Mouse (Mus musculus) neural tube, embryonic 11.5 days (tissue): Measurements from ENCODE around the gene Treml1. TPM values are rescaled to one million over a fixed set of nuclear protein-coding genes. Genes with fewer than 3 reads are reported as not detected.

Experiments
- ATAC-seq: fragments of 200-750 bp; cut with Nextera tagmentation; 2 replicates; pipeline ENCODE4 v1.8.0; 2017; ENCODE audit warnings: moderate number of reproducible peaks, mild to moderate bottlenecking, moderate TSS enrichment, moderate library complexity; ENCODE audit not compliant: insufficient read depth, low FRiP score, low TSS enrichment
- DNase-seq: peaks from one replicate; pipeline ENCODE4 v3.0.0-alpha.2; 2015; ENCODE audit warnings: low spot score
- H3K27ac ChIP-seq: fragments of 300-500 bp; sonication (generic); 2 replicates; pipeline ENCODE4 v1.5.1; 2014; ENCODE audit warnings: low read depth, mild to moderate bottlenecking, low read length
- H3K27me3 ChIP-seq: fragments of 300-500 bp; sonication (generic); 2 replicates; pipeline ENCODE4 v1.6.1; 2014; ENCODE audit warnings: mild to moderate bottlenecking, low read length, mixed read lengths; ENCODE audit not compliant: control insufficient read depth, insufficient read depth
- H3K36me3 ChIP-seq: fragments of 300-500 bp; sonication (generic); 2 replicates; pipeline ENCODE4 v1.6.1; 2014; ENCODE audit warnings: mild to moderate bottlenecking, low read length, moderate library complexity, mixed read lengths; ENCODE audit not compliant: control insufficient read depth, insufficient read depth
- H3K4me1 ChIP-seq: fragments of 300-500 bp; sonication (generic); 2 replicates; pipeline ENCODE4 v1.6.1; 2014; ENCODE audit warnings: low read length, mixed read lengths; ENCODE audit not compliant: control insufficient read depth, insufficient read depth
- H3K4me2 ChIP-seq: fragments of 300-500 bp; sonication (generic); 2 replicates; pipeline ENCODE4 v1.6.1; 2014; ENCODE audit warnings: low read depth, mild to moderate bottlenecking, moderate library complexity
- H3K4me3 ChIP-seq: fragments of 300-500 bp; sonication (generic); 2 replicates; pipeline ENCODE4 v1.5.1; 2014; ENCODE audit warnings: low read depth, low read length
- H3K9ac ChIP-seq: fragments of 300-500 bp; sonication (generic); 2 replicates; pipeline ENCODE4 v1.6.1; 2014; ENCODE audit warnings: mild to moderate bottlenecking, low read length
- H3K9me3 ChIP-seq: fragments of 300-500 bp; sonication (generic); 2 replicates; pipeline ENCODE4 v1.6.1; 2016; ENCODE audit warnings: low read length; ENCODE audit not compliant: control insufficient read depth
- WGBS: fragments of 180-500 bp; shearing (Covaris S2); extraction: QIAGEN DNeasy Blood & Tissue Kit; methylation state at CpG from one replicate; pipeline ENCODE4 v1.1.7; 2014; 5-methylcytosine and 5-hydroxymethylcytosine counted together
- polyA plus RNA-seq: library from polyadenylated mRNA; unstranded; fragments of >200 nt; fragmentation: Nextera tagmentation; extraction: Ambion mirVana; gene quantifications from 2 replicates; pipeline ENCODE4 v1.2.1, GENCODE M21; 2014

The Treml1 gene
- polyA plus RNA-seq, 1 experiment from 2014 or later = 3.2 TPM

DNA sequence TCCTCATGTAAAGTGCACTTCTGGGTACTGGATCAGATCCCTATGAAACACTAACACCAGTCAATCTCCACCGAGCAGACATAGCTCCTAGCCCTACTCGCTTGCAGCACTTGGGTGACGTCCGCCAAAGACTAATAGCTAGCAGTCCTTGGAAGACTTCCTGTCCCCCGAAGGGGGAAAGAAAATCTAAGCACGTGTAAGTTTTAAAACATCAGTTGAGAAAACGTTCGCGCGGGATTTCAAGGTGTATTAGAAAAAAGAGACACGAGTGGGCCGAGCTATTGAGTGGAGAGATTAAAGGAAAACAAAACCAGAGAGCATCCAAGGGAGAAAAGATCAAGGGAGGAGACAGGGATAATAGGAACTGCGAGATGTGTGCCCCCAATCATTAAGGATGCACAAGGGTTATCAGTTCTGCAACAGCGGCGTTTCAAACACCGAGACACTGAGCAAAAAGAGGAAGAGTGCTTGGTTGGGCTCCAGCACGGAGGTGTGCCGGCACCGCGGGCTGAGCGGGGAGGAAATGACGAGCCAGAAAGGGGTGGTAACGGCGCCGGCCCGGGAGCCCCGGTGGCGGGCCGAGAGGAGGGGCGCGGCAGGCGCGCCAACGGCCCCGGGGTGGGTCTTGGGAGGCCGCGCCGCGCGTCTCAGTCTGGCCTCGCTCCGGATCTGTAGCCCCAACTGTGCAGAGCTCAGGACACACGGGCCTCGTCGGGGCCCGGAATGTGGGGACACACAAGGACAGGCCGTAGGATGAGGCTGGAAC lies 49.0 kb downstream of the Treml1 start:
- peak; percentile 79 for DNase-seq
- ATAC-seq = peak; percentile 35
- Histone ChIP-seq H3K27me3 (no peaks in the 10 kb centered on the region), H3K4me1 (peaks cover 12% of the 10 kb centered on the region), H3K4me3 (peak overlapping the region; percentile 93), H3K9ac (peak overlapping the region; percentile 99), H3K36me3 (no peaks in the 10 kb centered on the region; the same call in 1 of the 2 replicates), H3K9me3 (no peaks in the 10 kb centered on the region), H3K27ac (peak overlapping the region; percentile 100), H3K4me2 (peak overlapping the region; percentile 53)
- WGBS = under 1% methylated on average over 45 of the region's 47 CpGs

DNA sequence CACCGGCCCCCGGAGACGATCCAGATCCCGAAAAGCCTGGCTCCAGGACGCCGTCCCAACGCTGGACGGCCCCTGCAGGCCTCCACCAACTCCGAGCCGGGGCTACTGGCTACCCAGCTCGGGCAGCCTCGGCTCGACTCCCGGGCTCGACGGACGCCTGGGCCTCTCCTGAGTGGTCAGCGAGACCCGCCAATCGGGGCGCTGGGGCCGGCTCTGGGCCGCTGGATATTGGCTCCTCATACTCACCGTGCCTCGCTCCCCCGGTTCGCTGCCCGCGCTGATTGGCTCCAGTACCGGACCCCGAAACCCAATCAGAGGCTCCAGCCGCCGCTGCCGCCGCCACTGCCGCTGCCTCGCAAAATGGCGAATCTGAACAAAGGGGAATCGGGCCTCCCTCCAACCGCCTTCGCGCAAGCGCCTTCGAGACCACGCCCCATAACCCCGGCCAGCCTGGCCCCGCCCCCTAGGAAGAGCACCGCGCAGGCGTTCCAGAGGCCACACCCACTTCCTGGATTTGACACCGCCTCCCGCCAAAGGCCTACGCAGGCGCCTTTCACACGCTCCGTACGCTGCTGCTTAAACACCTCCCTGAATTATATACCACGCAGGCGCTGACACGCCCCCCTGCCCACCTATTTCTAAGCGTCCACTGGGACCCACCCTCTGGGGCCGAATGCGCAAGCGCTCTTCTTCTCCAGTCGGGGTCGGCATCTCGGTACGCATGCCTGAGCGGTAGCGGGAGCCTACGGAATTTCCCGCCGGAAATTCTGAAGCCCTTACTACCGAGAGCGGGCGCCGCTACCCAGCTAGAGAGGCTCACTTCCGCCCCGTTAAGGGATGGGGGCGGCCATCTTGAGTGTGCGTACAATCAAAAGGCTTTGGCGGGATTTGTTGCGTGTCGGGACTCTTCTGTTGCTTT lies 49.9 kb downstream of the Treml1 start, which contains the start of the genes Nfya and Oard1:
TSS of gene Nfya (minus strand) at position 527 of the 919 bp plus-strand sequence.
TSS of gene Oard1 (plus strand) at position 635 of the 919 bp plus-strand sequence.
- Histone ChIP-seq H3K36me3 (no peaks in the 10 kb centered on the region; the same call in 1 of the 2 replicates), H3K9me3 (no peaks in the 10 kb centered on the region), H3K27me3 (no peaks in the 10 kb centered on the region), H3K27ac (peak within 1 kb of the TSS; percentile 100), H3K4me1 (peaks cover 12% of the 10 kb centered on the region), H3K4me2 (peak within 1 kb of the TSS; percentile 53), H3K9ac (peak within 1 kb of the TSS; percentile 99), H3K4me3 (peak within 1 kb of the TSS; percentile 93)
- WGBS = under 1% methylated on average over 80 of the region's 84 CpGs
- peak; percentile 100 for DNase-seq
- peak; percentile 96 for ATAC-seq

DNA sequence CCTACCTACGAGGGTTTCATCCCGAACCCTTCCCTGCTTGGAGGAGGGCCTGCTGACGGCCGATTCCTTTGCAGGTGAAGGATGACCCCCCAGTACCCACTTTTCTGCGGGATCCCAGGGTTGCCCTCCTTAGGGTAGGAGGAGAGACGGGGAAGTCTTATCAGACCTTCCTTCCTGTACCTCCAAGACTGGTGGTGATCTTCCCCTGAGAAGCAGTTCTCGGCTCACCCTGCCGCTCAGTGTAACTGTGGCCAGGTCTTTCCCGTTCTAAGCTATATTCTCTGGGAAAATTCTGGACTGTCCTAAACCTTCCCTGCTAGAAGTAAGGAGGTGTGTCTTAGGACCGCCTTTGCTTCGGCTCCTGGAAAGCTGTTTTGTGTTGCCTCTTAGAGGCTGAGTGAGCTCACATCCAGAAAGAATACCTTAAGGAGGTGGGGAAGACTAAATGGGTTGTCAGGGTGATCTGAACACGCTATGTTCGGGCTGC lies 50.6 kb downstream of the Treml1 start:
- H3K36me3 ChIP-seq = no peaks in the 10 kb centered on the region; the same call in 1 of the 2 replicates
- no peaks in the 10 kb centered on the region for H3K27me3 ChIP-seq
- peak overlapping the region; percentile 93 for H3K4me3 ChIP-seq
- H3K9me3 ChIP-seq = no peaks in the 10 kb centered on the region
- H3K9ac ChIP-seq = peak overlapping the region; percentile 87
- peak; percentile 15 for ATAC-seq
- peaks cover 12% of the 10 kb centered on the region for H3K4me1 ChIP-seq
- 0% methylated on average over 13 of the region's 13 CpGs for WGBS
- peak overlapping the region; percentile 100 for H3K27ac ChIP-seq
- H3K4me2 ChIP-seq = peak overlapping the region; percentile 50
- no peak for DNase-seq

DNA sequence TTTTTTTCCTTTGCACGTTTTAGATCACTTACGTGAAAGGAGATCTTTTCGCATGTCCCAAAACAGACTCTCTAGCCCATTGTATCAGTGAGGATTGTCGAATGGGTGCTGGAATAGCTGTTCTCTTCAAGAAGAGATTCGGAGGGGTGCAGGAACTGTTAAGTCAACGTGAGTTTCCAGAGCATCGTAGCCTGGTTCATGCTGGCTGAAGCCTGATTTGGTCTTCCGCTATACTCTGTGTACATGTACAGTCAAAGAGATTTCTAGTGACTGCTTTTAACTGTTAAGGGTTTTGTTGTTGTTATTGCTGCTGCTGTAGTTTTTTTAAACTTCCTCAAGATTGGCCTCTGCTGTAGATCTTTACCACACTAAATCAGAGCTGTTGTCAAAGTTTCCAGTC lies 51.5 kb downstream of the Treml1 start:
- 77% methylated on average over 8 of the region's 8 CpGs for WGBS
- Histone ChIP-seq H3K9me3 (no peaks in the 10 kb centered on the region), H3K4me3 (peak overlapping the region; percentile 93), H3K4me2 (peak overlapping the region; percentile 50), H3K27me3 (no peaks in the 10 kb centered on the region), H3K27ac (no peak overlapping the region), H3K36me3 (no peaks in the 10 kb centered on the region; the same call in 1 of the 2 replicates), H3K9ac (peak overlapping the region; percentile 87), H3K4me1 (peaks cover 12% of the 10 kb centered on the region)
- no peak for DNase-seq
- ATAC-seq = no peak

DNA sequence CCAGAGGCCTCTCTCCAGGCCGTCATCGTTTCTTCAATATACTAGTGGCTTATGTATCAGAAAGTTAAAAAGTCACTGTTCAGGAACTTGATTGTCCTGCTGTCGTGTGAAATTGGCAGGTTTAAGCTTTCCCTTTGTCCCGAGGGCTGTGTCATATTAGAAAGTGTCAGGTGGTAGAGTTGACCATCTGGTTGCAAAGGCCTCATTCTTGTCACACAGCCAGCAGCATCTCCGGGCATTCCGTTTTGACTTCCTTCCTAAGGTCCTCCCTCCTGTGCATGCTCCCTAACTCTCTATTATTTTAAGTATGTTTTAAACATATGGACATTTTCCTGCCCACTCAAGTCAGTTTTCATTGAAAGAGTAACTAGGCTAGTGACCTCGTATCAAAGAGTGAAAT lies 56.3 kb downstream of the Treml1 start:
- WGBS = 83% methylated on average over 7 of the region's 7 CpGs
- Histone ChIP-seq H3K4me3 (no peak overlapping the region), H3K9me3 (no peaks in the 10 kb centered on the region), H3K4me1 (0 out of 2 replicates have a peak, but pooled peaks cover 4% of the 10 kb centered on the region), H3K4me2 (no peak overlapping the region), H3K27me3 (no peaks in the 10 kb centered on the region), H3K9ac (no peak overlapping the region), H3K27ac (no peak overlapping the region), H3K36me3 (no peaks in the 10 kb centered on the region; the same call in 1 of the 2 replicates)
- DNase-seq (no peak), ATAC-seq (no peak)

Other genes starting within 250 kb of the Treml1 start
- gene 9830107B12Rik, start 213.6 kb upstream of the Treml1 start, polyA plus RNA-seq = not detected in 2 replicates
- not detected in 2 replicates for gene A530064D06Rik, start 192.6 kb upstream of the Treml1 start, polyA plus RNA-seq
- gene Trem1, start 127.1 kb upstream of the Treml1 start, polyA plus RNA-seq = 0.07 TPM in 1 of 2 replicates, not detected in the other
- gene Trem3, start 112.1 kb upstream of the Treml1 start, polyA plus RNA-seq = not detected in 2 replicates
- gene Treml4, start 95.6 kb upstream of the Treml1 start, polyA plus RNA-seq = 0.18 and 0.25 TPM in 2 replicates
- 0.11 and 0.26 TPM in 2 replicates for gene Treml2, start 60.4 kb upstream of the Treml1 start, polyA plus RNA-seq
- 0.08 TPM in 1 of 2 replicates, not detected in the other for gene B430306N03Rik, start 43.8 kb upstream of the Treml1 start, polyA plus RNA-seq
- 1.7 and 1.8 TPM in 2 replicates for gene Trem2, start 13.5 kb upstream of the Treml1 start, polyA plus RNA-seq
- 23.1 and 27.8 TPM in 2 replicates for gene Nfya, start 50.0 kb downstream of the Treml1 start, polyA plus RNA-seq
- gene Oard1, start 50.1 kb downstream of the Treml1 start, polyA plus RNA-seq = 73.5 and 74.2 TPM in 2 replicates
- gene Apobec2, start 73.0 kb downstream of the Treml1 start, polyA plus RNA-seq = 5.5 and 5.7 TPM in 2 replicates
- gene Tspo2, start 91.6 kb downstream of the Treml1 start, polyA plus RNA-seq = 0.34 TPM in 1 of 2 replicates, not detected in the other
- gene Unc5cl, start 95.0 kb downstream of the Treml1 start, polyA plus RNA-seq = 0.16 and 0.48 TPM in 2 replicates